Mouse (Mus musculus): Measurements from ENCODE around the gene Tollip.

- no peak for TF ChIP-seq GATA2 (IDR thresholded peaks at IDR 0.05; ENCODE audit: borderline replicate concordance, low read depth, low read length)
- TF ChIP-seq CTCF (IDR thresholded peaks at IDR 0.05; ENCODE audit: low read depth, low read length) = no peak
- TF ChIP-seq TAL1 (conservative IDR thresholded peaks at IDR 0.05; ENCODE audit: low read depth, low read length) = no peak
- TF ChIP-seq GATA1 (IDR thresholded peaks at IDR 0.05; ENCODE audit: borderline replicate concordance, low read length) = no peak
Observed at GRCm38 (mm10) chr7:141959133-141959532, 40.8 kb upstream of the Tollip start.
